Mouse (Mus musculus) megakaryocyte, embryonic 14.5 days (primary cell): ENCODE measurements at regions not wholly inside any gene's neighbourhood (a gene's known extent, or its start where the extent isn't known, plus 50 kb on each side); places are given as distances from the start of the nearest gene placed in this dataset.

Experiments
- H3K27me3 ChIP-seq: replicated peaks from 2 replicates; pipeline ENCODE3; 2012; ENCODE audit warnings: inconsistent platforms
- H3K36me3 ChIP-seq: replicated peaks from 2 replicates; pipeline ENCODE3; 2012; ENCODE audit warnings: low read length, inconsistent platforms, mixed read lengths
- H3K4me1 ChIP-seq: 2 replicates; pipeline ENCODE4 v1.6.1; 2012; ENCODE audit warnings: inconsistent platforms
- H3K4me3 ChIP-seq: replicated peaks from 2 replicates; pipeline ENCODE3; 2012; ENCODE audit warnings: moderate library complexity, mild to moderate bottlenecking, inconsistent platforms
- H3K9me3 ChIP-seq: 2 replicates; pipeline ENCODE4 v1.6.1; 2012; ENCODE audit warnings: inconsistent platforms
- FLI1 ChIP-seq: IDR thresholded peaks from 2 replicates; pipeline ENCODE4 v1.6.1; 2012; ENCODE audit warnings: low read length, inconsistent platforms, mixed read lengths
- GATA1 ChIP-seq: IDR thresholded peaks from 3 replicates; pipeline ENCODE4 v1.6.1; 2012; ENCODE audit warnings: mixed read lengths, low read length, inconsistent platforms, borderline replicate concordance

GRCm38 (mm10) chr7:70046691-70047414, 319.7 kb downstream of the Nr2f2 start:
- Histone ChIP-seq H3K4me1 (no peaks in the 10 kb centered on the region), H3K9me3 (peaks cover 8% of the 10 kb centered on the region), H3K27me3 (no peaks in the 10 kb centered on the region), H3K36me3 (no peaks in the 10 kb centered on the region), H3K4me3 (no peak overlapping the region)
- TF ChIP-seq GATA1 (no peak), FLI1 (no peak)

- no peaks in the 10 kb centered on the region for H3K27me3 ChIP-seq
- peaks cover 4% of the 10 kb centered on the region for H3K9me3 ChIP-seq
- H3K4me1 ChIP-seq, result no peaks in the 10 kb centered on the region
- H3K4me3 ChIP-seq, result no peak overlapping the region
- no peaks in the 10 kb centered on the region for H3K36me3 ChIP-seq
- TF ChIP-seq GATA1, result no peak
Observed at GRCm38 (mm10) chr7:70037011-70037410, 329.5 kb downstream of the Nr2f2 start.

- no peaks in the 10 kb centered on the region for H3K4me1 ChIP-seq
- H3K36me3 ChIP-seq, result no peaks in the 10 kb centered on the region
- no peak for TF ChIP-seq GATA1
- TF ChIP-seq FLI1, result no peak
- no peak overlapping the region for H3K4me3 ChIP-seq
- peaks cover 4% of the 10 kb centered on the region for H3K9me3 ChIP-seq
- no peaks in the 10 kb centered on the region for H3K27me3 ChIP-seq
Observed at GRCm38 (mm10) chr7:70032857-70033256, 333.7 kb downstream of the Nr2f2 start.

GRCm38 (mm10) chr7:70029311-70029710, 337.2 kb downstream of the Nr2f2 start:
- no peaks in the 10 kb centered on the region for H3K4me1 ChIP-seq
- peaks cover under 1% of the 10 kb centered on the region; the same call in 1 of the 2 replicates for H3K9me3 ChIP-seq
- H3K27me3 ChIP-seq, result no peaks in the 10 kb centered on the region
- no peaks in the 10 kb centered on the region for H3K36me3 ChIP-seq
- no peak overlapping the region for H3K4me3 ChIP-seq
- no peak for TF ChIP-seq GATA1
- TF ChIP-seq FLI1, result no peak

GRCm38 (mm10) chr7:70025527-70025926, 341.0 kb downstream of the Nr2f2 start:
- Histone ChIP-seq H3K4me1 (no peaks in the 10 kb centered on the region), H3K4me3 (no peak overlapping the region)

GRCm38 (mm10) chr7:70016611-70017010, 349.9 kb downstream of the Nr2f2 start:
- Histone ChIP-seq H3K9me3 (peaks cover 9% of the 10 kb centered on the region; the same call in 1 of the 2 replicates), H3K36me3 (no peaks in the 10 kb centered on the region), H3K4me3 (no peak overlapping the region), H3K4me1 (no peaks in the 10 kb centered on the region), H3K27me3 (no peaks in the 10 kb centered on the region)
- TF ChIP-seq FLI1 (no peak), GATA1 (no peak)

More at GRCm38 (mm10) chr7:70025527-70025926, 341.0 kb downstream of the Nr2f2 start:
- Histone ChIP-seq H3K36me3 (no peaks in the 10 kb centered on the region), H3K9me3 (peaks cover 2% of the 10 kb centered on the region; the same call in 1 of the 2 replicates), H3K27me3 (no peaks in the 10 kb centered on the region)
- no peak for TF ChIP-seq FLI1
- no peak for TF ChIP-seq GATA1

GRCm38 (mm10) chr7:70003200-70003986, 363.1 kb downstream of the Nr2f2 start:
- H3K4me1 ChIP-seq, result no peaks in the 10 kb centered on the region
- H3K4me3 ChIP-seq, result no peak overlapping the region
- H3K9me3 ChIP-seq, result peaks cover 10% of the 10 kb centered on the region; the same call in 1 of the 2 replicates
- no peaks in the 10 kb centered on the region for H3K36me3 ChIP-seq
- TF ChIP-seq FLI1 (no peak), GATA1 (no peak)
- H3K27me3 ChIP-seq, result no peaks in the 10 kb centered on the region

- no peaks in the 10 kb centered on the region for H3K4me1 ChIP-seq
- H3K36me3 ChIP-seq, result no peaks in the 10 kb centered on the region
- no peak for TF ChIP-seq GATA1
- TF ChIP-seq FLI1, result no peak
- H3K4me3 ChIP-seq, result no peak overlapping the region
- H3K9me3 ChIP-seq, result 0 out of 2 replicates have a peak, but pooled peaks cover 3% of the 10 kb centered on the region
- H3K27me3 ChIP-seq, result no peaks in the 10 kb centered on the region
Observed at GRCm38 (mm10) chr7:69998756-69999155, 367.8 kb downstream of the Nr2f2 start.

- Histone ChIP-seq H3K4me1 (no peaks in the 10 kb centered on the region), H3K36me3 (no peaks in the 10 kb centered on the region), H3K27me3 (no peaks in the 10 kb centered on the region), H3K4me3 (no peak overlapping the region), H3K9me3 (0 out of 2 replicates have a peak, but pooled peaks cover 3% of the 10 kb centered on the region)
- TF ChIP-seq FLI1 (no peak), GATA1 (no peak)
Observed at GRCm38 (mm10) chr7:69994540-69995303, 371.8 kb downstream of the Nr2f2 start.
